Mouse (Mus musculus) cortical plate, adult 2 months (tissue): ENCODE data around the gene Slc16a10. TPM values are rescaled to one million over a fixed set of nuclear protein-coding genes. Genes with fewer than 3 reads are reported as not detected.
A peak's percentile ranks its signal among the peaks of the same experiment; 100 is the strongest.

Experiments
- H3K27ac ChIP-seq: fragments of 200-500 bp; 2 replicates; pipeline ENCODE4 v1.5.1; 2012; ENCODE audit warnings: low read length, control low read depth, inconsistent platforms; ENCODE audit not compliant: insufficient read depth
- H3K4me1 ChIP-seq: fragments of 200-500 bp; 2 replicates; pipeline ENCODE4 v1.6.1; 2011; ENCODE audit warnings: low read length; ENCODE audit not compliant: control insufficient read depth, insufficient read depth
- H3K4me3 ChIP-seq: fragments of 200-500 bp; 2 replicates; pipeline ENCODE4 v1.5.1; 2011; ENCODE audit warnings: mild to moderate bottlenecking, low read length, control low read depth; ENCODE audit not compliant: insufficient read depth
- CTCF ChIP-seq: fragments of 200-500 bp; IDR thresholded peaks from 2 replicates; pipeline ENCODE4 v1.5.1; 2011; ENCODE audit warnings: mild to moderate bottlenecking, control low read depth, low read length; ENCODE audit not compliant: insufficient read depth; ENCODE audit errors: extremely low read depth
- POLR2A ChIP-seq: fragments of 200-500 bp; IDR thresholded peaks from 2 replicates; pipeline ENCODE4 v1.6.1; 2011; ENCODE audit warnings: mild to moderate bottlenecking, low read length, control low read depth; ENCODE audit not compliant: insufficient read depth; ENCODE audit errors: extremely low read depth
- polyA plus RNA-seq: library from polyadenylated mRNA; depleted of rRNA; stranded (reverse); fragments of >200 nt; gene quantifications from 2 replicates; pipeline ENCODE4 v1.2.3, GENCODE M21; 2012

Gene Slc16a10
- polyA plus RNA-seq, 1 experiment = 3.0 TPM

GRCm38 (mm10) chr10:40152550-40152857 lies 10.4 kb upstream of the Slc16a10 start:
- Histone ChIP-seq H3K27ac (no peak overlapping the region), H3K4me1 (no peaks in the 10 kb centered on the region), H3K4me3 (no peak overlapping the region)
- TF ChIP-seq POLR2A (no peak), CTCF (no peak)

GRCm38 (mm10) chr10:40151852-40152549 lies 9.9 kb upstream of the Slc16a10 start:
- TF ChIP-seq CTCF = no peak
- no peak for TF ChIP-seq POLR2A
- no peaks in the 10 kb centered on the region for H3K4me1 ChIP-seq

GRCm38 (mm10) chr10:40149584-40150145 lies 7.6 kb upstream of the Slc16a10 start:
- no peaks in the 10 kb centered on the region for H3K4me1 ChIP-seq
- H3K27ac ChIP-seq = no peak overlapping the region
- no peak for TF ChIP-seq CTCF
- no peak for TF ChIP-seq POLR2A

More at GRCm38 (mm10) chr10:40151852-40152549, 9.9 kb upstream of the Slc16a10 start:
- no peak overlapping the region for H3K4me3 ChIP-seq
- H3K27ac ChIP-seq = no peak overlapping the region

GRCm38 (mm10) chr10:40147325-40148059 lies 5.4 kb upstream of the Slc16a10 start:
- TF ChIP-seq CTCF = no peak
- TF ChIP-seq POLR2A = no peak
- no peak overlapping the region for H3K27ac ChIP-seq

More at GRCm38 (mm10) chr10:40149584-40150145, 7.6 kb upstream of the Slc16a10 start:
- no peak overlapping the region for H3K4me3 ChIP-seq

GRCm38 (mm10) chr10:40146451-40146850 lies 4.4 kb upstream of the Slc16a10 start:
- no peaks in the 10 kb centered on the region for H3K4me1 ChIP-seq
- TF ChIP-seq POLR2A = no peak

More at GRCm38 (mm10) chr10:40147325-40148059, 5.4 kb upstream of the Slc16a10 start:
- Histone ChIP-seq H3K4me1 (no peaks in the 10 kb centered on the region), H3K4me3 (no peak overlapping the region)

GRCm38 (mm10) chr10:40144815-40145214 lies 2.8 kb upstream of the Slc16a10 start:
- no peak overlapping the region for H3K4me3 ChIP-seq
- TF ChIP-seq POLR2A (no peak), CTCF (no peak)
- H3K27ac ChIP-seq = no peak overlapping the region
- no peaks in the 10 kb centered on the region for H3K4me1 ChIP-seq

More at GRCm38 (mm10) chr10:40146451-40146850, 4.4 kb upstream of the Slc16a10 start:
- Histone ChIP-seq H3K4me3 (no peak overlapping the region), H3K27ac (no peak overlapping the region)

GRCm38 (mm10) chr10:40141016-40141851 lies 824 bp downstream of the Slc16a10 start:
- Histone ChIP-seq H3K27ac (no peak overlapping the region), H3K4me3 (peak overlapping the region; percentile 68)
- TF ChIP-seq CTCF = no peak
- TF ChIP-seq POLR2A = no peak

GRCm38 (mm10) chr10:40139646-40140045 lies 2.4 kb downstream of the Slc16a10 start:
- no peak overlapping the region for H3K4me3 ChIP-seq
- no peaks in the 10 kb centered on the region for H3K4me1 ChIP-seq
- no peak overlapping the region for H3K27ac ChIP-seq
- TF ChIP-seq POLR2A (no peak), CTCF (no peak)

More at GRCm38 (mm10) chr10:40141016-40141851, 824 bp downstream of the Slc16a10 start:
- H3K4me1 ChIP-seq = no peaks in the 10 kb centered on the region
